Mouse (Mus musculus) forebrain, embryonic 13.5 days (tissue): ENCODE measurements at regions not wholly inside any gene's neighbourhood (a gene's known extent, or its start where the extent isn't known, plus 50 kb on each side); places are given as distances from the start of the nearest gene placed in this dataset.

Source experiments
- ATAC-seq: fragments of 200-750 bp; cut with Nextera tagmentation; 2 replicates; pipeline ENCODE4 v1.8.0; 2017
- H3K27ac ChIP-seq: fragments of 300-500 bp; sonication (generic); 2 replicates; pipeline ENCODE4 v1.5.1; 2015; ENCODE audit warnings: inconsistent platforms, mild to moderate bottlenecking, moderate library complexity
- H3K27me3 ChIP-seq: fragments of 300-500 bp; sonication (generic); 2 replicates; pipeline ENCODE4 v1.6.1; 2015; ENCODE audit warnings: mild to moderate bottlenecking, inconsistent platforms
- H3K36me3 ChIP-seq: fragments of 300-500 bp; sonication (generic); 2 replicates; pipeline ENCODE4 v1.6.1; 2015; ENCODE audit warnings: mild to moderate bottlenecking, inconsistent platforms; ENCODE audit not compliant: poor library complexity, severe bottlenecking
- H3K4me1 ChIP-seq: fragments of 300-500 bp; sonication (generic); 2 replicates; pipeline ENCODE4 v1.6.1; 2015; ENCODE audit warnings: inconsistent platforms
- H3K4me2 ChIP-seq: fragments of 300-500 bp; sonication (generic); 2 replicates; pipeline ENCODE4 v1.6.1; 2015; ENCODE audit warnings: inconsistent platforms, mild to moderate bottlenecking, moderate library complexity
- H3K4me3 ChIP-seq: fragments of 300-500 bp; sonication (generic); 2 replicates; pipeline ENCODE4 v1.5.1; 2015; ENCODE audit warnings: mild to moderate bottlenecking, inconsistent platforms
- H3K9ac ChIP-seq: fragments of 300-500 bp; sonication (generic); 2 replicates; pipeline ENCODE4 v1.6.1; 2015; ENCODE audit warnings: mild to moderate bottlenecking, inconsistent platforms
- H3K9me3 ChIP-seq: fragments of 300-500 bp; sonication (generic); replicated peaks from 2 replicates; pipeline ENCODE4 v1.6.1; 2016; ENCODE audit warnings: inconsistent platforms
- WGBS: fragments of 180-500 bp; shearing (Covaris S2); methylation state at CpG from one replicate; pipeline ENCODE4 v1.1.7; 2015; 5-methylcytosine and 5-hydroxymethylcytosine counted together

- Histone ChIP-seq H3K36me3 (no peaks in the 10 kb centered on the region), H3K9me3 (no peaks in the 10 kb centered on the region), H3K9ac (no peak overlapping the region), H3K4me2 (no peak overlapping the region), H3K27ac (no peak overlapping the region), H3K4me3 (no peak overlapping the region), H3K4me1 (no peaks in the 10 kb centered on the region), H3K27me3 (no peaks in the 10 kb centered on the region)
- 88% methylated on average over 18 of the region's 18 CpGs for WGBS
- ATAC-seq, result no peak
These were observed 125.0 kb upstream of the Zfp703 start for GRCm38 (mm10) chr8:26851871-26852800.

GRCm38 (mm10) chr8:26852921-26853320 lies 124.2 kb upstream of the Zfp703 start:
- Histone ChIP-seq H3K36me3 (no peaks in the 10 kb centered on the region), H3K9me3 (no peaks in the 10 kb centered on the region), H3K4me3 (no peak overlapping the region), H3K4me1 (no peaks in the 10 kb centered on the region), H3K27ac (no peak overlapping the region), H3K4me2 (no peak overlapping the region), H3K9ac (no peak overlapping the region), H3K27me3 (no peaks in the 10 kb centered on the region)
- 89% methylated on average over 8 of the region's 8 CpGs for WGBS
- no peak for ATAC-seq

DNA sequence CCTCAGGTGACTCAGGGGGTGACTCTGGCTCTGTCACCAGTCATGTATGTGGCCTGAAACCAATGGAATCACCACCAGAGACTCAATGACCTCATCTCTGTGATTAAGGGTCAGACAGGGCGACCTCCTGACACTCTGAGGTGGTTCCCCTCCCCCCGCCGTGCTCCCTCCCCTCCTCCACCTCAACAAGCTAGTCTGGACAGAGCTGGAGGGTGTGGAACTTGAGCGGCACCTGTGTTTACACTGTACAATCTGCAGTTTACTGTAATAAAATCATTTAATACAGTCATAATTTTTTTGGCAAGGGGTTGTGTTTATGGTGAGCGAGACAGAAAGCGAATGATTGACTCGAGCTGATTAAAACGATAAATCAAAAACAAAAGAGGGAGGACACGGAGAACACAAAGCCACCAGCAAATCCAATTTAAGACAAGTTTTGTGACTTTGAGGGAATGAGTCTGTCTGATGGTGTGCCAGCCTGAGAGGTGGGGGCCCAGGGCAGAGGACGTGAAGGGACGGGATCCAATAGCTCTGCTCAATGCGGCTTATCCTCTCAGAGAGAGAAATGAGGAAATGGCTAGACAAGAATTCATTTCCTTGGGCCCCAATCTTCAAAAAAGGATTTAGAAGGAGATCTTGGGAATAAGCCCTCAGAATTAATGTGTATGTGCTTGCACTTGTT lies 122.4 kb upstream of the Zfp703 start:
- WGBS, result 77% methylated on average over 12 of the region's 12 CpGs
- H3K9ac ChIP-seq, result no peak overlapping the region
- no peaks in the 10 kb centered on the region for H3K27me3 ChIP-seq
- H3K27ac ChIP-seq, result no peak overlapping the region
- H3K9me3 ChIP-seq, result no peaks in the 10 kb centered on the region
- no peak overlapping the region for H3K4me3 ChIP-seq
- no peak for ATAC-seq
- H3K36me3 ChIP-seq, result no peaks in the 10 kb centered on the region
- no peak overlapping the region for H3K4me2 ChIP-seq
- H3K4me1 ChIP-seq, result no peaks in the 10 kb centered on the region

- Histone ChIP-seq H3K27me3 (no peaks in the 10 kb centered on the region), H3K4me3 (no peak overlapping the region), H3K9ac (no peak overlapping the region), H3K36me3 (no peaks in the 10 kb centered on the region), H3K27ac (no peak overlapping the region), H3K9me3 (no peaks in the 10 kb centered on the region), H3K4me1 (no peaks in the 10 kb centered on the region), H3K4me2 (no peak overlapping the region)
- WGBS, result 82% methylated on average over 6 of the region's 6 CpGs
- ATAC-seq, result no peak
These were observed 121.9 kb upstream of the Zfp703 start for GRCm38 (mm10) chr8:26855256-26855655.

DNA sequence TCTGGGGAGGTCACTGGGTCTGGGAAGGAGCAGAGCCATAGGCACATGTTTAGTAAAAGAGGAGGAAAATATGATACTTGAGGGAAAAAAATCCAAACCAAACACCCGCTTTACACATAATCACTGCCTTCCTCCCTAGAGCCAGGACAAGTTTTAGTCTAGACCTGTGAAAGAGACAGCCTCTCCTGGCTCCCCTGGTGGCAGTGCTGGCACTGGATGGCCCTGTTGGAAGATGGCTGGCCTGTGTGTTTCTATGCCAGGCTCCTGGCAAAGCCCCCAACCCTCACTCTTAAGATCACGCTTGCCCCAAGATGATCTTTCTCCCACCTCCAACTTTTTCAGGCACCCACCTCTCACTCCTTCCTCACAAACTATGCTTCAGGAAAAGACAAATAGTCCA lies 112.6 kb upstream of the Zfp703 start:
- Histone ChIP-seq H3K4me2 (no peak overlapping the region), H3K9ac (no peak overlapping the region), H3K36me3 (no peaks in the 10 kb centered on the region), H3K4me1 (no peaks in the 10 kb centered on the region), H3K27ac (no peak overlapping the region), H3K27me3 (no peaks in the 10 kb centered on the region), H3K9me3 (no peaks in the 10 kb centered on the region), H3K4me3 (no peak overlapping the region)
- 100% methylated on average over 2 of the region's 2 CpGs for WGBS
- ATAC-seq, result no peak

DNA sequence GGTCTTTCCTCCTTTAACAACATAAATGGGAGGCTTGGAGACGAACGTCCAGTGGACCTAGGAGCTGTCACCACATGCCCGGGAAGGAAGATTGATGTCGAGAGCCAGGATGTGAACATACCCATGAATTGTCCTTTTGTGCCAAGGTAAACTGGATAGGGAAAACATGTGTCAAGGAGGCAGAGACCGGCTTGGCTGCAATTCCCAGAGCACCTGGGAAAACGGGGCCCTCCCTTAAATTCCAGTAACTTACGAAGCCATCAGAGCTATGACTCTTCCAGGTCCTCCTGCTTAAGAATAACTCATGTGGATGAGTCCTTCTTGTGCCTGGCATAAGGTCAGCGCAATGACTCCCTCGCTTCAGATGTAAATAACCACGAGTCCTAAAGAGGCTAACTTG lies 112.2 kb upstream of the Zfp703 start:
- H3K9ac ChIP-seq, result no peak overlapping the region
- ATAC-seq, result no peak
- H3K4me3 ChIP-seq, result no peak overlapping the region
- no peaks in the 10 kb centered on the region for H3K4me1 ChIP-seq
- WGBS, result 90% methylated on average over 10 of the region's 10 CpGs
- H3K36me3 ChIP-seq, result no peaks in the 10 kb centered on the region
- no peak overlapping the region for H3K4me2 ChIP-seq
- H3K27ac ChIP-seq, result no peak overlapping the region
- no peaks in the 10 kb centered on the region for H3K27me3 ChIP-seq
- peaks cover under 1% of the 10 kb centered on the region for H3K9me3 ChIP-seq

DNA sequence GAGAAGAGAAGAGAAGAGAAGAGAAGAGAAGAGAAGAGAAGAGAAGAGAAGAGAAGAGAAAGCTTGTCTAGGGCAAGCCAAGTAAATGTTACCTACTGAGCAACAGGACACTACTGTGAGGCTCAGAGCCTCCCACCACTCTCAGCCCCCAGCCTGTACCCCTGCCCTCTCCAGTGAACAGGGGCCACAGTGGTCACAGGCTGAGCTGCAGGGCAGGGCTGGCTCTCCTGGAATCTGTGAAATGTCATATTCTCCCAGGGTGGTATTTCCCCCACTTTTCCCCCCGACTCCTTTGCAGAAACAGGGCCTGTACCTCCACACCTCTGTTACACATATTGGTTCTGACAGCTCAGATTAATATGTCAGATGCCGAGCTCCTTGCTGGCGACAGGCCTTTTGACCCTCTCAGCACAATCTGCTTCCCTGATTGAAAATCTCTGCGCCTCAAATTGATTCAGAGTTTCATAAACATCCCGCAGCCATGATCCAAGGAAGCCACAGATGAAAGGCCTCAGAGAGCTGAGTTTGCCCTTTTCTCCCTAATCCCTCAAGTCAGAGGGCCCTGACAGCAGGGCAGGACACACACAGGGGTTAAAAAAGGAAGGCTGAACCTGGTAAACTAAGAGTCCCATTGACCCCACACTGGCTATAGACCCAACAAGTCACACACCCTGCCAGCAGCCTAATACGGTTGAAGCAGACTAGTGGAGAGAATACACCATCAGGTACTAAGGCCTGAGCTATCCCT lies 108.8 kb upstream of the Zfp703 start:
- Histone ChIP-seq H3K4me3 (no peak overlapping the region), H3K9ac (no peak overlapping the region), H3K4me1 (no peaks in the 10 kb centered on the region), H3K36me3 (no peaks in the 10 kb centered on the region), H3K9me3 (peaks cover 11% of the 10 kb centered on the region), H3K27ac (no peak overlapping the region), H3K27me3 (no peaks in the 10 kb centered on the region), H3K4me2 (no peak overlapping the region)
- WGBS, result 81% methylated on average over 6 of the region's 6 CpGs
- ATAC-seq, result no peak

GRCm38 (mm10) chr8:26868849-26869110 lies 108.3 kb upstream of the Zfp703 start:
- Histone ChIP-seq H3K4me3 (no peak overlapping the region), H3K4me2 (no peak overlapping the region), H3K36me3 (no peaks in the 10 kb centered on the region), H3K27ac (no peak overlapping the region), H3K4me1 (no peaks in the 10 kb centered on the region), H3K27me3 (no peaks in the 10 kb centered on the region), H3K9ac (no peak overlapping the region), H3K9me3 (peaks cover 11% of the 10 kb centered on the region)
- ATAC-seq, result no peak
- 78% methylated on average over 2 of the region's 2 CpGs for WGBS

GRCm38 (mm10) chr8:26871838-26872237 lies 105.3 kb upstream of the Zfp703 start:
- H3K27ac ChIP-seq, result no peak overlapping the region
- H3K27me3 ChIP-seq, result no peaks in the 10 kb centered on the region
- WGBS, result 90% methylated on average over 7 of the region's 7 CpGs
- H3K4me1 ChIP-seq, result no peaks in the 10 kb centered on the region
- no peak overlapping the region for H3K9ac ChIP-seq
- no peaks in the 10 kb centered on the region for H3K36me3 ChIP-seq
- peaks cover 11% of the 10 kb centered on the region for H3K9me3 ChIP-seq
- H3K4me3 ChIP-seq, result no peak overlapping the region
- no peak for ATAC-seq
- H3K4me2 ChIP-seq, result no peak overlapping the region

DNA sequence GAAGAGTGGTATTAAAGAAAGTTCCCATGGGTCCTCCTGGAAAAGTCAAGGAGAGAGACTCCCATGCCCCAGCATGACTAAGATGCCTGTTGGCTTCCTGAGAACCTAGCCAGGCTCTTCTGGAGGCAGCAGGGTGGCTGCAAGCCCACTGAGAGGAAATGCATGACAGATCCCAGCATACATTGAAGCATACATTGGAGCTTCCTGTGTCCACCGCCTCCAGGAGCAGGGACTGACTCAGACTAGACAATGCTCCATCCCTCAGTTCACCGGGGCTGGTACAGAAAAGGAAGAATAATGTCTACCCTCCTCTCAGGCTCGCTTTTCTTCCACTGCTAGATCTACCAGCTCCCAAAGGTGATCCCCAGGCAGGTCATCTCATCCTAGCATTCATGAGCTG lies 104.7 kb upstream of the Zfp703 start:
- H3K9ac ChIP-seq, result no peak overlapping the region
- WGBS, result 86% methylated on average over 3 of the region's 3 CpGs
- peaks cover 11% of the 10 kb centered on the region for H3K9me3 ChIP-seq
- no peak for ATAC-seq
- no peaks in the 10 kb centered on the region for H3K36me3 ChIP-seq
- H3K27ac ChIP-seq, result no peak overlapping the region
- no peaks in the 10 kb centered on the region for H3K27me3 ChIP-seq
- no peak overlapping the region for H3K4me3 ChIP-seq
- H3K4me1 ChIP-seq, result no peaks in the 10 kb centered on the region
- no peak overlapping the region for H3K4me2 ChIP-seq

DNA sequence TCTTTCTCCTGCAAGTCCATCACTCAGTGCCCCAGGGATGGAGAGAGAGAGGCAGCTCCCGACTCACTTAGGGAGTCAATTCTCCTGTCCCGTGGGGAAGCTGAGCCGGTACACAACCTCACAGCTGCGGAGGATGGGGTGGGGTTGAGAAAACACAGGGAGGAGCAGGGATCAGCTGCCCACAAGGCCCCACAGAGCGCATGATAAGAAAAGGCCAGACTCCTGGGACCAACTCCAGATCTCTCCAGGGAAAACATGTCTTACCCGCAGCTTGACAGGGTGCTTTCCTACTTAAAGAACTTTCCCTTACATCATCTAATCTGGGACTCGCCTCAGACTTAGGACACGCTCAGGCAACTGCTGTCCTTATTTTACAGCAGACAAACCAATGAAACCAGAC lies 104.3 kb upstream of the Zfp703 start:
- WGBS, result 87% methylated on average over 8 of the region's 8 CpGs
- no peak overlapping the region for H3K27ac ChIP-seq
- H3K4me3 ChIP-seq, result no peak overlapping the region
- H3K27me3 ChIP-seq, result no peaks in the 10 kb centered on the region
- no peaks in the 10 kb centered on the region for H3K4me1 ChIP-seq
- ATAC-seq, result no peak
- no peak overlapping the region for H3K9ac ChIP-seq
- H3K4me2 ChIP-seq, result no peak overlapping the region
- H3K9me3 ChIP-seq, result peaks cover 11% of the 10 kb centered on the region
- H3K36me3 ChIP-seq, result no peaks in the 10 kb centered on the region

DNA sequence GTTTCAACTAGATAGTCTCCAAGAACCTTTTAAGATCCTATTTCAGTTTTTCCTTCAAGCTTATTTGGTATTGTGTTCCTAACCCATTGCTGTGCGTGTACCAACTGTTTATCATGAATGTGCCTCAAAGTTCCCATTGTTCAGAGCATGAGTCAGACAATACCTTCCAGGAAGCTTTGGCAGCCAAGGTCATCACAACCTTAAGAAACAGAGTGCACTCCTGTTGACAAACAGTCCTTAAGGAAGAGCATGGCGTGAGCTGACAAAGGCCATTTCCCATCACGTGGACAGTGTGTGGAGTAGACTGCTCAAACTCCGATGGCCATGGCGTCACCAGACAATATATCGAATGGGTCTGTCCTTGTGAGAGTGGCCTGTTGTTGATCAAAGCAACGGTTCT lies 96.9 kb upstream of the Zfp703 start:
- 79% methylated on average over 7 of the region's 7 CpGs for WGBS
- Histone ChIP-seq H3K27me3 (no peaks in the 10 kb centered on the region), H3K4me1 (no peaks in the 10 kb centered on the region), H3K27ac (no peak overlapping the region), H3K4me3 (no peak overlapping the region), H3K9ac (no peak overlapping the region), H3K4me2 (no peak overlapping the region), H3K9me3 (no peaks in the 10 kb centered on the region), H3K36me3 (no peaks in the 10 kb centered on the region)
- no peak for ATAC-seq
